Mouse (Mus musculus) stomach, embryonic 15.5 days (tissue): ENCODE results near the gene Nfib. TPM values are rescaled to one million over a fixed set of nuclear protein-coding genes. Genes with fewer than 3 reads are reported as not detected.
A peak's percentile ranks its signal among the peaks of the same experiment; 100 is the strongest.

Experiments
- ATAC-seq: fragments of 200-750 bp; cut with Nextera tagmentation; 2 replicates; pipeline ENCODE4 v1.8.0; 2017; ENCODE audit warnings: low read depth, moderate number of reproducible peaks, moderate TSS enrichment; ENCODE audit not compliant: insufficient read depth, low FRiP score
- H3K27ac ChIP-seq: fragments of 300-500 bp; sonication (generic); 2 replicates; pipeline ENCODE4 v1.5.1; 2015; ENCODE audit warnings: mild to moderate bottlenecking, inconsistent platforms
- H3K27me3 ChIP-seq: fragments of 300-500 bp; sonication (generic); replicated peaks from 2 replicates; pipeline ENCODE4 v1.6.1; 2015; ENCODE audit warnings: inconsistent platforms
- H3K36me3 ChIP-seq: fragments of 300-500 bp; sonication (generic); 2 replicates; pipeline ENCODE4 v1.6.1; 2015; ENCODE audit warnings: inconsistent platforms
- H3K4me1 ChIP-seq: fragments of 300-500 bp; sonication (generic); 2 replicates; pipeline ENCODE4 v1.6.1; 2015; ENCODE audit warnings: inconsistent platforms
- H3K4me2 ChIP-seq: fragments of 300-500 bp; sonication (generic); 2 replicates; pipeline ENCODE4 v1.6.1; 2015; ENCODE audit warnings: mild to moderate bottlenecking, inconsistent platforms
- H3K4me3 ChIP-seq: fragments of 300-500 bp; sonication (generic); replicated peaks from 2 replicates; pipeline ENCODE4 v1.5.1; 2015; ENCODE audit warnings: inconsistent platforms
- H3K9ac ChIP-seq: fragments of 300-500 bp; sonication (generic); 2 replicates; pipeline ENCODE4 v1.6.1; 2015; ENCODE audit warnings: inconsistent platforms
- H3K9me3 ChIP-seq: fragments of 300-500 bp; sonication (generic); 2 replicates; pipeline ENCODE4 v1.6.1; 2016; ENCODE audit warnings: inconsistent platforms
- WGBS: fragments of 180-500 bp; shearing (Covaris S2); methylation state at CpG from one replicate; pipeline ENCODE4 v1.1.7; 2015; 5-methylcytosine and 5-hydroxymethylcytosine counted together
- polyA plus RNA-seq: library from polyadenylated mRNA; unstranded; fragments of >200 nt; fragmentation: Nextera tagmentation; extraction: Ambion mirVana; gene quantifications from 2 replicates; pipeline ENCODE4 v1.2.1, GENCODE M21; 2015

Gene Nfib
- polyA plus RNA-seq, 1 experiment from 2014 or later = 56.5 TPM

GRCm38 (mm10) chr4:82512743-82513425 lies 192.7 kb downstream of the Nfib start:
- under 1% methylated on average over 63 of the region's 63 CpGs for WGBS
- Histone ChIP-seq H3K36me3 (no peaks in the 10 kb centered on the region), H3K4me3 (peak overlapping the region; percentile 50), H3K9me3 (no peaks in the 10 kb centered on the region), H3K4me2 (peak overlapping the region; percentile 73), H3K27ac (peak overlapping the region; percentile 95), H3K4me1 (peaks cover 10% of the 10 kb centered on the region; the same call in 1 of the 2 replicates), H3K27me3 (no peaks in the 10 kb centered on the region), H3K9ac (peak overlapping the region; percentile 29; the same call in 1 of the 2 replicates)
- ATAC-seq = peak; percentile 98

GRCm38 (mm10) chr4:82512335-82512734 lies 193.2 kb downstream of the Nfib start:
- H3K4me2 ChIP-seq = peak overlapping the region; percentile 73
- 0 out of 2 replicates have a peak overlapping the region, but pooled peaks have one; percentile 29 for H3K9ac ChIP-seq
- H3K27ac ChIP-seq = peak overlapping the region; percentile 95
- no peaks in the 10 kb centered on the region for H3K9me3 ChIP-seq
- no peak for ATAC-seq
- H3K4me3 ChIP-seq = peak overlapping the region; percentile 50
- no peaks in the 10 kb centered on the region for H3K36me3 ChIP-seq
- peaks cover 10% of the 10 kb centered on the region; the same call in 1 of the 2 replicates for H3K4me1 ChIP-seq
- no peaks in the 10 kb centered on the region for H3K27me3 ChIP-seq
- 2% methylated on average over 13 of the region's 13 CpGs for WGBS

GRCm38 (mm10) chr4:82511524-82511923 lies 194.0 kb downstream of the Nfib start:
- H3K4me3 ChIP-seq = peak overlapping the region; percentile 25
- 3% methylated on average over 8 of the region's 8 CpGs for WGBS
- peaks cover 10% of the 10 kb centered on the region; the same call in 1 of the 2 replicates for H3K4me1 ChIP-seq
- peak overlapping the region; percentile 95 for H3K27ac ChIP-seq
- peak overlapping the region; percentile 73 for H3K4me2 ChIP-seq
- H3K36me3 ChIP-seq = no peaks in the 10 kb centered on the region
- H3K9ac ChIP-seq = peak overlapping the region; percentile 20; the same call in 1 of the 2 replicates
- no peak for ATAC-seq
- no peaks in the 10 kb centered on the region for H3K27me3 ChIP-seq
- no peaks in the 10 kb centered on the region for H3K9me3 ChIP-seq

DNA sequence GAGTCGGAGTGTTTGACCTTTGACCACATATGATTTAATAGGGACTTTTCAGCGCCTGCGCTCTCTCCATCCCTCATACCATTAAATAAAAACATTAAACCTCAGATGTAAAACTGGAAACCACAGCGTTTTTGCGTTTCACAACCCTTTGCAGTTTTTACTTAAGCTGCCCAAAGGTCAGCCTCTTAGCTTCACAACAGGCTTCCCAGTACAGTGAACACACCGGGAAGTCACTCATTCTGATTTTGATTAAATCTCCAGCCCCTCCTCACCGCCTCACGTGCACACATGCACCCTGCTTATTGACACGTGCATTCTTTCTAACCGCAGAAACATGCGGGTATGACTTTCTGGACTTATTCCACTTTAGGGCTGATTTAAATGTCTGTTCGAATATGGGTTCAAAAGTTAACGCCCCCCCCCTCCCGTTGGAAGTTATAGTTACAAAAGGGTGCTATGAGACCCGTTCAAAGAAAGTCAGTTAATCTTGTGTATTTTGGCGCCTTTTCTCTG lies 194.5 kb downstream of the Nfib start:
- Histone ChIP-seq H3K27ac (peak overlapping the region; percentile 95), H3K9me3 (no peaks in the 10 kb centered on the region), H3K27me3 (no peaks in the 10 kb centered on the region), H3K4me1 (peaks cover 10% of the 10 kb centered on the region; the same call in 1 of the 2 replicates), H3K36me3 (no peaks in the 10 kb centered on the region), H3K4me3 (peak overlapping the region; percentile 25), H3K4me2 (peak overlapping the region; percentile 73), H3K9ac (peak overlapping the region; percentile 20; the same call in 1 of the 2 replicates)
- WGBS = 8% methylated on average over 16 of the region's 16 CpGs
- ATAC-seq = no peak

GRCm38 (mm10) chr4:82509771-82510170 lies 195.8 kb downstream of the Nfib start:
- ATAC-seq = no peak
- Histone ChIP-seq H3K4me3 (no peak overlapping the region), H3K27me3 (no peaks in the 10 kb centered on the region), H3K4me1 (peaks cover 10% of the 10 kb centered on the region; the same call in 1 of the 2 replicates), H3K4me2 (peak overlapping the region; percentile 33; the same call in 1 of the 2 replicates), H3K9ac (no peak overlapping the region), H3K27ac (peak overlapping the region; percentile 100), H3K9me3 (no peaks in the 10 kb centered on the region), H3K36me3 (no peaks in the 10 kb centered on the region)
- 27% methylated on average over 4 of the region's 4 CpGs for WGBS

- Histone ChIP-seq H3K9ac (no peak overlapping the region), H3K27ac (peak overlapping the region; percentile 100), H3K9me3 (no peaks in the 10 kb centered on the region), H3K36me3 (no peaks in the 10 kb centered on the region), H3K4me2 (peak overlapping the region; percentile 33), H3K27me3 (no peaks in the 10 kb centered on the region), H3K4me3 (no peak overlapping the region), H3K4me1 (peaks cover 10% of the 10 kb centered on the region; the same call in 1 of the 2 replicates)
- no peak for ATAC-seq
- WGBS = 37% methylated on average over 2 of the region's 2 CpGs
These were observed 196.3 kb downstream of the Nfib start for GRCm38 (mm10) chr4:82509166-82509767.

DNA sequence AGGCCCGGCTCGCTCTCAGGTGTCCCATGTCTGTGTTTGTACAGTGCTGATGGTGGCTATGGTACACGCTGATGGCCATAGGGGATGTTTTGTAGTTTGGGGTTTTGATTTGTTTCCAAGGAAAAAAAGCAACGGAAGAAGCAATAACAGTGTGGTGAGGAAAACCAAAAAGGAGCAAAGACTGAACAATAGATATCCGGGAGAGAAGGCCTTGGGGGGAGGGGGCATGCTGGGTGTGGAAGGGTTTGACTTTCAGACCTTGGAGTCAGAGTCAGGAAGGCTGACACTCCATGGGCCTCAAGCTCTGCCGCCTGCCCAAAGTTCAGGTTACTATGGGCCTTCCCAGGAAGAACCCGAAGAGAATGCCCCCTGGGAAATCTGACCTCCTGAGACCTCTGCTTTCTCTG lies 197.3 kb downstream of the Nfib start:
- H3K27ac ChIP-seq = peak overlapping the region; percentile 100
- no peak for ATAC-seq
- H3K9me3 ChIP-seq = no peaks in the 10 kb centered on the region
- H3K4me3 ChIP-seq = peak overlapping the region; percentile 92
- WGBS = 23% methylated on average over 7 of the region's 7 CpGs
- peaks cover 10% of the 10 kb centered on the region; the same call in 1 of the 2 replicates for H3K4me1 ChIP-seq
- no peaks in the 10 kb centered on the region for H3K27me3 ChIP-seq
- peak overlapping the region; percentile 93 for H3K4me2 ChIP-seq
- no peaks in the 10 kb centered on the region for H3K36me3 ChIP-seq
- H3K9ac ChIP-seq = peak overlapping the region; percentile 38; the same call in 1 of the 2 replicates

DNA sequence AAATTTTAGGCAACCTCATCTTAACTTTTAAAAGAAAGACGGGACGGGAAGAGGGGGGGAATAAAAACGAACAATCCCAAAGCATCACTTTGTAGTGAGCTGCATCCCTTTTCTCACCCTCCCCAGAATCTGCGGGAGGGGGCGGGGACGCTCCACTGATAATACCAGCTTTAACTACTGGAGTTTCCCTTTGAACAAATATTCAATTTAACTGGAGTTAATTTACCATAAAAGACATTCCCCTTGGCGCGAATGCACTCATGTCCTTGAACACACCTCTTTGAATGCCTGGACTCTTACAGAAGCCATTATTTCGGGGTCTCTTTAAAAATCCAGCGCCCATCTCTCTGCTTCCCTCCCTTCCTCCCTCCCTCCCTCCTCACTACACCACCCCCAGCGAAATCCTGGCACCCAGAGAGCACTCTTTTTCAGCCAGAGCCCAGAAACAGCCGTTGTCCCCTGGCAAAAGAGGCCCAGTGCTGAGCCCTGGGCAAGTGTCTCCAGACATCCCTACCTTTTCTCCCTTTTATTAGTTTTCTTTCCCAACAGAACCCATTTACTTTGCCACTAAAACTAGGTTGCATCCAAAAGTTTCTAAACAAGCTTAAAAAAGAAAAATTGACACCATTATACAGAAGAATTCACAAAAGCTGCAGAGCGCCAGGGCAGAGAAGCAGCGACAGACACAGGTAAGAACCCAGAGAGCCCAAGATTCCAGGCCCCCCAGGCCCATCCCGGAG lies 197.8 kb downstream of the Nfib start:
- H3K4me1 ChIP-seq = peaks cover 10% of the 10 kb centered on the region; the same call in 1 of the 2 replicates
- peak overlapping the region; percentile 92 for H3K4me3 ChIP-seq
- H3K27me3 ChIP-seq = no peaks in the 10 kb centered on the region
- no peaks in the 10 kb centered on the region for H3K36me3 ChIP-seq
- peak overlapping the region; percentile 100 for H3K27ac ChIP-seq
- peak overlapping the region; percentile 93 for H3K4me2 ChIP-seq
- H3K9ac ChIP-seq = peak overlapping the region; percentile 38; the same call in 1 of the 2 replicates
- no peak for ATAC-seq
- 8% methylated on average over 15 of the region's 15 CpGs for WGBS
- no peaks in the 10 kb centered on the region for H3K9me3 ChIP-seq

- H3K4me1 ChIP-seq = peaks cover 6% of the 10 kb centered on the region; the same call in 1 of the 2 replicates
- H3K4me3 ChIP-seq = peak overlapping the region; percentile 92
- no peaks in the 10 kb centered on the region for H3K9me3 ChIP-seq
- H3K4me2 ChIP-seq = peak overlapping the region; percentile 93
- H3K36me3 ChIP-seq = no peaks in the 10 kb centered on the region
- ATAC-seq = peak; percentile 36
- no peaks in the 10 kb centered on the region for H3K27me3 ChIP-seq
- 1% methylated on average over 26 of the region's 30 CpGs for WGBS
- H3K27ac ChIP-seq = peak overlapping the region; percentile 100
- H3K9ac ChIP-seq = peak overlapping the region; percentile 58; the same call in 1 of the 2 replicates
These were observed 198.7 kb downstream of the Nfib start for GRCm38 (mm10) chr4:82506731-82507331.

- H3K36me3 ChIP-seq = no peaks in the 10 kb centered on the region
- peak; percentile 78 for ATAC-seq
- peak overlapping the region; percentile 93 for H3K4me2 ChIP-seq
- H3K27me3 ChIP-seq = no peaks in the 10 kb centered on the region
- H3K4me1 ChIP-seq = peaks cover 6% of the 10 kb centered on the region; the same call in 1 of the 2 replicates
- peak overlapping the region; percentile 73 for H3K9ac ChIP-seq
- whole genome bisulfite sequencing = 0% methylated on average over 26 of the region's 81 CpGs
- H3K27ac ChIP-seq = peak overlapping the region; percentile 100
- H3K9me3 ChIP-seq = no peaks in the 10 kb centered on the region
- H3K4me3 ChIP-seq = peak overlapping the region; percentile 92
These were observed 199.3 kb downstream of the Nfib start for GRCm38 (mm10) chr4:82506081-82506730.
